Mouse (Mus musculus): ENCODE measurements around the gene Mrpl55. TPM values are rescaled to one million over a fixed set of nuclear protein-coding genes. Genes with fewer than 3 reads are reported as not detected.

The Mrpl55 gene
- polyA plus RNA-seq, 1 experiment from 2014 or later = 48.6 TPM

DNA sequence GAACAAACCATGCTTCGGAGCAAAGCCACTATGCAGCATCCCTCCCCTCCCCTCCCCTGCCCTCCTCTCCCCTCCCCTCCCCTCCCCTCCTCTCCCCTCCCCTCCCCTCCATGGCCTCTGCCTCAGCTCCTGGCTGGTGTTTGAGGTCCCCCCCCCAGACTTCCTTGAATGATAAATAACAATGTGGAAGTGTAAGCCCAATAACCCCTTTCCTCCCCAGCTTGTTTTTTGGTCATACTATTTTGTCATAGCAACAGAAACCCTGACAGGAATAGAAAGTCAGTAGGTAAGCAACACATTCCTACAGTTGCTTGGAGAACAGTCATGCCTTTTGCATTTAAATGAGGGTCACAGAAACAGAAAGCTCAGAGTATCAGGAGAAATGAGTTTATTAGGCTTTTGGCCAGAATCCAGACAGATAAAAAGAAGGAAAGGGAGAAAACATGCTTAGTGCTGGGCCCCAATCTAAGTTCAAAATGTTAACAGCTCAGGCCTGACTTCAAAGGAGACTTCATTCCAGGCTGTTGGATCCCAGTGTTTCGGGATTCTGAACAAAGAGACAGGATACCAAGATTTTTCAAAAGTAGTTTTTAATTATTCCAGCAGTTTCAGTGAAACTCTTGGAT, 36.6 kb upstream of the Mrpl55 start:
- H3K27me3 ChIP-seq = no peaks in the 10 kb centered on the region
- in situ Hi-C loops (cut with MboI; ENCODE audit: low pct_unique_long_range_greater_than_20kb) = no loop called here
- TF ChIP-seq CTCF (IDR thresholded peaks at IDR 0.05) = no peak
- DNase-seq (ENCODE audit: low read depth, low spot score) = no peak
- no peak for ATAC-seq
- CTCF ChIA-PET = interaction anchor here (0.6 to 1.5 kb wide), 2 partner anchors 17 to 67 kb away, joined by 3 to 4 read pairs; partner anchors contain the start of gene Gjc2
- POLR2A ChIA-PET = no interaction called here

DNA sequence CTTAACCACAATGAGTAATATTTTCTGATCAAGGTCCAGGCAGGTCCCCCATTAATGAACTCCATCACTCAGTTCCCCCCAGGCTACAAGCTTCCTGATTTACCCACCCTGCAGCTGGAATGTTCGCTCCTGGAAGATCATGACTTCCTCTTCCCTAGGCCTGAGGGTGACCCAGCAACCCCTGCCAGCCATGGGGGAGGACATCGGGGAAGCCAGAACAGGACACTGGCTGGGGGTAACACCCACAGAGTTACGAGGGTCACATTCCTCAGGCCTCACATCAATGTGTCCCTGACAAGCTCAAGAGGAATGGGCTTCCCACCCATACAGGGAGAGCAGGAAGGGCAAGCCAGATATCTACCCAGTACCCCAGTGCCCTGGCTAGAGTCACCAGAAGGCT, 32.5 kb upstream of the Mrpl55 start:
- POLR2A ChIA-PET = no interaction called here
- peaks cover 8% of the 10 kb centered on the region for H3K27me3 ChIP-seq
- no peak for TF ChIP-seq CTCF (IDR thresholded peaks at IDR 0.05)
- in situ Hi-C loops (cut with MboI; ENCODE audit: low pct_unique_long_range_greater_than_20kb) = no loop called here
- ATAC-seq (no peak), DNase-seq (ENCODE audit: low read depth, low spot score) (no peak)
- CTCF ChIA-PET = interaction anchor here (1.2 kb wide), 1 partner anchor 11 kb away, joined by 5 read pairs; no protein-coding TSS in a partner anchor

GRCm38 (mm10) chr11:59170549-59170948, 31.7 kb upstream of the Mrpl55 start:
- H3K27me3 ChIP-seq = peaks cover 15% of the 10 kb centered on the region
- no peak for TF ChIP-seq CTCF (IDR thresholded peaks at IDR 0.05)
- in situ Hi-C loops (cut with MboI; ENCODE audit: low pct_unique_long_range_greater_than_20kb) = no loop called here
- CTCF ChIA-PET = no interaction called here
- DNase-seq (ENCODE audit: low read depth, low spot score) (no peak), ATAC-seq (no peak)
- POLR2A ChIA-PET = no interaction called here

- in situ Hi-C loops (cut with MboI; ENCODE audit: low pct_unique_long_range_greater_than_20kb) = no loop called here
- ChIA-PET CTCF (interaction anchor here (1.4 to 1.5 kb wide), 2 partner anchors 9 to 22 kb away, joined by 3 to 8 read pairs; partner anchors contain the start of gene Gjc2), POLR2A (interaction anchor here (0.6 to 0.9 kb wide), 2 partner anchors 9 to 11 kb away, joined by 3 to 5 read pairs; partner anchors contain the start of genes Gjc2 and Iba57)
- no peak for DNase-seq (ENCODE audit: low read depth, low spot score)
- peaks cover 36% of the 10 kb centered on the region for H3K27me3 ChIP-seq
- ATAC-seq = no peak
- no peak for TF ChIP-seq CTCF (IDR thresholded peaks at IDR 0.05)
These were observed 28.0 kb upstream of the Mrpl55 start for GRCm38 (mm10) chr11:59174189-59174838.

GRCm38 (mm10) chr11:59176475-59176874, 25.8 kb upstream of the Mrpl55 start:
- ATAC-seq = no peak
- POLR2A ChIA-PET = no interaction called here
- in situ Hi-C loops (cut with MboI; ENCODE audit: low pct_unique_long_range_greater_than_20kb) = no loop called here
- CTCF ChIA-PET = no interaction called here
- no peak for TF ChIP-seq CTCF (IDR thresholded peaks at IDR 0.05)
- H3K27me3 ChIP-seq = peaks cover 36% of the 10 kb centered on the region
- no peak for DNase-seq (ENCODE audit: low read depth, low spot score)

DNA sequence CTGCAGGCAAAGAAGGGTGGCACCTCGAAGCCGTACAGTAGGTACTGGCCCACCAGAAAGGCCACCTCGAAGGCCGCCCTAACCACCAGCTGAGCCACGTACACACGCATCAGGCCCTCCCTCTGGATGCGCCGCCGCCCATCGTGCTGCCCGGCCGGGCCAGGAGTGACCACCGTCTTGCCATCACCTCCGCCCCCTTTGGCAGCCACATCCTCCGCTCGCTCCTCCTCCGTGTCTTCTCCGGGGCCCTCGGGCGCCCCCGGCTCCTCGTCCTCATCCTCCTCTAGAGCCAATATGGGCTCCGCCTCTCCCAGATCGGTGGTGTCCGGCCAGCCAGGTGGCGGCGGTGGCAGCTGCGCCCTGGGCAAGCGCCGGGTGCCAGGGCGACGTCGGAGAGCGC, 25.4 kb upstream of the Mrpl55 start:
- H3K27me3 ChIP-seq = peaks cover 36% of the 10 kb centered on the region
- ATAC-seq (no peak), DNase-seq (ENCODE audit: low read depth, low spot score) (no peak)
- POLR2A ChIA-PET = no interaction called here
- CTCF ChIA-PET = no interaction called here
- TF ChIP-seq CTCF (IDR thresholded peaks at IDR 0.05) = no peak
- in situ Hi-C loops (cut with MboI; ENCODE audit: low pct_unique_long_range_greater_than_20kb) = no loop called here

- H3K27me3 ChIP-seq = peaks cover under 1% of the 10 kb centered on the region
- ChIA-PET CTCF (interaction anchor here (0.9 to 1.9 kb wide), 5 partner anchors 9 to 31 kb away, joined by 3 to 8 read pairs (median 5); partner anchors contain the start of gene Iba57), POLR2A (interaction anchor here (1.3 kb wide), 1 partner anchor 9 kb away, joined by 3 read pairs; no protein-coding TSS in a partner anchor)
- TF ChIP-seq CTCF (IDR thresholded peaks at IDR 0.05) = no peak
- ATAC-seq (no peak), DNase-seq (ENCODE audit: low read depth, low spot score) (no peak)
- in situ Hi-C loops (cut with MboI; ENCODE audit: low pct_unique_long_range_greater_than_20kb) = loop anchor here (5.0 kb wide), 1 partner anchor 81 kb away; no protein-coding TSS in a partner anchor
These were observed 19.4 kb upstream of the Mrpl55 start, which contains the start of gene Gjc2 for GRCm38 (mm10) chr11:59182864-59183331. Gjc2 (minus strand) TSS chr11:59183213.

GRCm38 (mm10) chr11:59183821-59184220, 18.5 kb upstream of the Mrpl55 start:
- peak; percentile 78 for ATAC-seq

DNA sequence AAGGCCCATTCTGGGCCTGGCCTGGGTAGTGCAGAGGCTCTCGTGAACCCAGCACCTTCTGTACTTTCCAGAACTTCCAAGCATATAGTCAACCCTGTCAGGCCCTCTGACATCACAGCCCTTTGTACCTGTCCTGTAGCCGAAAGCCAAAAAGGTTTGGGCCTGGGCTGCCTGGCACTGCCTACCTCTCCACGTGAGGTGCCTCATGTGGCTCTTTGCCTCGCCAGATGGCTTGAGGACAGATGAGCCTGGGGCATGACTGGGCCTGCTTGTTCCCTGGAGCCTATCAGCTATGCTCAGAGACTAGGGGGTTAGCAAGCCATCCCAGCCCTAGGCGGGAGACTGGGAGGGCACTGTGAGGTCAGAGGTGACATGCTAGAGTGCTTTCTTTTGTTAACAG, 16.8 kb upstream of the Mrpl55 start:
- ChIA-PET POLR2A (no interaction called here), CTCF (interaction anchor here (1.0 to 1.2 kb wide), 3 partner anchors 12 to 87 kb away, joined by 3 to 4 read pairs (median 3); no protein-coding TSS in a partner anchor)
- no peak for ATAC-seq
- H3K27me3 ChIP-seq = no peaks in the 10 kb centered on the region
- DNase-seq (ENCODE audit: low read depth, low spot score) = no peak
- in situ Hi-C loops (cut with MboI; ENCODE audit: low pct_unique_long_range_greater_than_20kb) = no loop called here
- no peak for TF ChIP-seq CTCF (IDR thresholded peaks at IDR 0.05)

More at GRCm38 (mm10) chr11:59183821-59184220, 18.5 kb upstream of the Mrpl55 start:
- H3K27me3 ChIP-seq = no peaks in the 10 kb centered on the region
- no peak for TF ChIP-seq CTCF (IDR thresholded peaks at IDR 0.05)
- no peak for DNase-seq (ENCODE audit: low read depth, low spot score)
- CTCF ChIA-PET = interaction anchor here (1.2 to 1.9 kb wide), 4 partner anchors 10 to 32 kb away, joined by 3 to 8 read pairs (median 4); no protein-coding TSS in a partner anchor
- in situ Hi-C loops (cut with MboI; ENCODE audit: low pct_unique_long_range_greater_than_20kb) = loop anchor here (5.0 kb wide), 1 partner anchor 82 kb away; no protein-coding TSS in a partner anchor
- POLR2A ChIA-PET = interaction anchor here (1.3 kb wide), 1 partner anchor 10 kb away, joined by 3 read pairs; no protein-coding TSS in a partner anchor

DNA sequence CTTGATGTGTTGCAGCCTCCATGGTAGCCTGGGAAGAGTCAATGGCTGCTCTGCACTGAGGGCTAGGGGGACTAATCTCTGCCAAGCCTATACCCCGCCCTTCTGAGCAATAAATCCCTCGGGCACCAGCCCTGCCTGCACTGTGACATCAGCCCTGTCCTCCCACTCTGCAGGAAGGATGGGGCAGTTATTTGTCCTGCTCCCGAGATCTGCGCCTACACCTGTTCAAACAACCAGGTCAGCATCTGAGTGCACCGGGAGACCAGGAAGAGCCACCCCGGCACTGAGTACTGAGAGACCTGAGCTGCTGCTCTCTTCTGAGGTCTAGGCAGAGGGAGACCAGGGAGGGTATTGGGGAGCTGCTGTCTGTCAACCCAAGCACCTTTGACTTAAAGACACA, 14.6 kb upstream of the Mrpl55 start:
- ChIA-PET CTCF (no interaction called here), POLR2A (no interaction called here)
- ATAC-seq (no peak), DNase-seq (ENCODE audit: low read depth, low spot score) (no peak)
- no peaks in the 10 kb centered on the region for H3K27me3 ChIP-seq
- TF ChIP-seq CTCF (IDR thresholded peaks at IDR 0.05) = no peak
- in situ Hi-C loops (cut with MboI; ENCODE audit: low pct_unique_long_range_greater_than_20kb) = no loop called here

Data from Patski (cell line).